Mouse (Mus musculus): Measurements from ENCODE around the gene Sugt1.

Gene Sugt1

GRCm38 (mm10) chr14:79658286-79658685, 70.8 kb downstream of the Sugt1 start:
- ChIA-PET POLR2A (interaction anchor here in 1 of 4 experiments (0.6 kb wide), 1 partner anchor 19 kb away, joined by 8 read pairs; no protein-coding TSS in a partner anchor), CTCF (interaction anchor here in 1 of 4 experiments (0.6 kb wide), 1 partner anchor 373 kb away, joined by 4 read pairs; no protein-coding TSS in a partner anchor)

DNA sequence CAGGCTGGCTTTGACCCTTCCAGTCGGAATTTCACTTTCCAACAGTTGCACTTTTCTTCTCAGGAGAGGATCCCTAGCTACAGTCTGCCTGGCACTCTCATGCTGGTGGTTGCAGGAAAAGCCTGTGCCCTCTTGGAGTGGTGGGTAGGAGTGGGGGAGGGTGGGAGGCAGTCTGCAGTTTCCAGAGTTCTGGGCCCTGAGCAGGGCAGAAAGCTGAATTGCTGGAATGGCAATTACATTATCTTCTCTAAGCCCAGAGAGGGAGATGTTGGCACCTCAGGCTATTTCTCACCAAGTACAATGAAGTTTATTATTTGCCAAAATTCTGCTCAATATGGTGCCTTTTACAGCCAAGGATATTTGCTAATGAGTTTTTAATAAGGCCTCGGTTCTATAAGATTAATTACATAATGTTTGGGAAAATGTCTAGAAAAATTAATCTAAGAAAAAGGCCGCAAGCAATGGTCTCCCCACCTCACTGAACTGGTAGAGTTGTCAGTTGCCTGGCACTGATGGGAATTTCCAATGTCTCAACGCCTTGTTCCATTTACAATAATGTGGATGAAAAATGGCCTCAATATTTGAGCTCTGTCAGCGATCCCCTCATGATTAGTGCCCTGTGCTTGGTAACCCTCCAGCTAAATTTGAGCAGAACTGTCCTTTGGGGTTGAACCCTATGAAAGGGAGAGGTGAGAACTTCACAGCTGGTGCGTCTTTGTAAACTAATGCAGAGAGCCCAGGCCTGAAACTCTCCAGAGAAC, 71.4 kb downstream of the Sugt1 start:
- ChIA-PET POLR2A (interaction anchor here in 1 of 4 experiments (0.6 kb wide), 1 partner anchor 20 kb away, joined by 8 read pairs; no protein-coding TSS in a partner anchor), CTCF (interaction anchor here in 1 of 4 experiments (0.6 kb wide), 1 partner anchor 372 kb away, joined by 4 read pairs; no protein-coding TSS in a partner anchor)

DNA sequence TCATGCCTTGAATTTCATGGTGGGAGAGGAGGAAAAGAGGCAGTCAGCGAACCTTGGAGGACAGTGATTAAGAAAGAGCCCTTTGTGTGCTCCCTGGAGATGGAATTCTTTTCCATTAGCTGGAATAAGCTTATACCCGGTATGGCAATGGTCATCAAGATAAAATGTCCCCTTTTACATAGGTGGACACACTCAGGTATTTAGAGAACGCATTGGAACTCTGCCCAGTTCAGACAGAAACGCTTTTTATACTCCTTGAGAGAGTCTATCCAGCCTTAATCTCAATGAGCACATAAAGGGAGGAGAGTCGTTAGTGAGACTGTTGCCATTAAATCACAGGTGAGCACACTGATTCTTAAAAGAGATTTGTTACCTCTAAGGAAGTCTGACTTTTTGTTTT, 73.0 kb downstream of the Sugt1 start:
- CTCF ChIA-PET = interaction anchor here in 3 of 4 experiments (1.0 to 1.1 kb wide), 3 partner anchors 96 to 556 kb away, joined by 4 read pairs; no protein-coding TSS in a partner anchor
- POLR2A ChIA-PET = no interaction called here

DNA sequence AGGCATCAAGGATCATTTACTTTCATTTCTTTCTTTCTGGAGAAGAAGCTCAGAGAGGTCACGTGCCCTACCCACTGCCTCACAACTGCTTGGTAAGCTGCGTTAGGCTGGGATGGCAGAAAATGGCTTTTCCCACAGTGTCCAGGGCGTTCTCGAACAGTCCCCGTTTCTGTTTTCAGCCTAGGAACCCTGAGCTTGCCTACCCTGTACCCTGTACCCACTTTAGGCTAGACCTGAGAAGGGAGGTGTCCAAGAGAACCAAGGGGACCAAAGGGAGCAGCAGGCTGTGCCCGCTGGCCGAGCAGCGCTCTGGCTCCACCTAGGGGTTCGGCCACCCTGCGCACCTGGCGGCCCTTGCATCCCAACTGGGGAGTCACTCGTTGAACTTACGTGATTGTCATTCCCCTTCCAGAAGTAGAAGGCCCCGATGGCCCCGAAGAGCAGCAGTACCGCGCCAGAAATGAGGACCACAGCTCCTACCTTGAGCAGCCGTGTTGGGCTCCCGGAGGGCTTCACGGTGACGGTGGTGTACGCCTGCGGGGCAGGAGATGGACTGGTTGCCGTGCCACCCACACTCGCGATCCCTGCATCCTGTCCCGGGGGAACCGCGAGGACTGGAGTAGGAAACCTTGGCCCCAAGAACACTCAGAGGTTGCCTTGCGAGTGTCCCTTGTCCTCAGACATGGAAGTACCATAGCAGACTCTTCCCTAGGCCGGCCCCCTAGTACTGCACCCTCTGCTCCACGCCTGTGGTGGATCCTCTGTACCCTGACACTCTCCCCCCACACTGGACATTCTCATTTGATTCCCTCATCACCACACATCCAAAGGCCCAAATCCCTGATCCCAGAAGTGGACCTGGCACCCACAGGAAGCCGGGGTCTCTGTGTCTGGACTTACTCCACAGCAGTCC, 73.8 kb downstream of the Sugt1 start:
- ChIA-PET POLR2A (interaction anchor here in 1 of 4 experiments (0.6 kb wide), 1 partner anchor 539 kb away, joined by 3 read pairs; no protein-coding TSS in a partner anchor), CTCF (interaction anchor here (0.6 to 1.1 kb wide), 5 partner anchors 76 to 1470 kb away, joined by 3 to 4 read pairs (median 4); no protein-coding TSS in a partner anchor)

GRCm38 (mm10) chr14:79662001-79662400, 74.5 kb downstream of the Sugt1 start, which contains the start of gene Cnmd:
Cnmd (minus strand) TSS chr14:79662170.
- CTCF ChIA-PET = interaction anchor here in 1 of 4 experiments (0.6 kb wide), 1 partner anchor 86 kb away, joined by 3 read pairs; no protein-coding TSS in a partner anchor
- POLR2A ChIA-PET = no interaction called here

DNA sequence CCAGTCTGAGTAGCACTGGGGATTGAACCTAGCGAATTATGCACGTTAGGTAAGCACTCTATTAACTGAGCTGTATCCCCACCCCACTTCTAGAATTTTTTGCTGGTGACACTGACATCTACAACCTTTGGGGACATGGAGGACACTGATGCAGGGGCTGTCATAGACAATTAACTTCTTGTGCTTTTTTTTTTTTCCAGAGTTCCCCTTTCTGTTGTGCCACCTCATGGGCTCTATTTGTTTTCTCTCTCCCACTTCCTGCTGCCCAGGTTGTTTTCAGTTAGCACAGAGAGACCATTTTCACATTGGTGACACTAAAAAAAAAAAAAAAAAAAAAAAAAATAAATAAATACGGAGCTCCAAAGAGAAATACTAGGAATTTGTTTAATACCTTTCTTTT, 83.5 kb downstream of the Sugt1 start:
- POLR2A ChIA-PET = interaction anchor here in 2 of 4 experiments (0.7 kb wide), 2 partner anchors 207 to 456 kb away, joined by 3 to 4 read pairs; no protein-coding TSS in a partner anchor
- CTCF ChIA-PET = no interaction called here

- POLR2A ChIA-PET = no interaction called here
- CTCF ChIA-PET = no interaction called here
Measured at GRCm38 (mm10) chr14:79672567-79672966, 85.1 kb downstream of the Sugt1 start.

- CTCF ChIA-PET = no interaction called here
- POLR2A ChIA-PET = no interaction called here
Measured at GRCm38 (mm10) chr14:79673083-79674013, 85.9 kb downstream of the Sugt1 start.

DNA sequence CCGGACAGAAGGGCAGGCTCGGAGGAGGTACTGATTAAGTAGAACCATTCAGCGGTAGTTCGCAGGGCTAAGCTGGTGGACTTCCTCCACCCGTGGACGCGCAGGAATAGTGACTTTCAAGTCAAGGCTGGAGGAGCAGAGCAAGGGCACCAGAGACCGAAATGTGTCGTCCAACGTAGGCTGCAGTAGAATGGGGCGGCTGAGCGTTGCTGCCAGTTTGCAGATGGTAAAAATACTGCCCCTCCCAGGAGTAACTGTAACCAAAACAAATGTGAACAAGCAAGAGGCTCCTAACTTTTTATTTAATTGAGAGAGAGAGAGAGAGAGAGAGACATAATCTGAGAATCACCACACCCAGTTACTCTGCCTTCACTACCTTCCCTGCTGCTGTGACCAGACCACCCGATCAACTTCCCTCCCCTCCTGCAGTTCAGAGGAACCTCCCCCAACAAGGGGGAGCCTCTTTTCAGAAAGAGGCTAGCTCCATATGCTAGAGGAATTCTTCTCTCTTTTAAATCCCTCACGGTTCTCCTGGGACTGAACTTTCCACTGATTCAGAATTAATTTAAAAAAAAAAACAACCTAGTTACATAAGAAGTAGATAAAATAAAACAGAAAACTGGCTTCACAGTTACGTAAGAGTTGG, 89.7 kb downstream of the Sugt1 start:
- POLR2A ChIA-PET = interaction anchor here in 1 of 4 experiments (0.7 kb wide), 1 partner anchor 374 kb away, joined by 3 read pairs; no protein-coding TSS in a partner anchor

GRCm38 (mm10) chr14:79677891-79678687, 90.6 kb downstream of the Sugt1 start:
- CTCF ChIA-PET = interaction anchor here in 1 of 4 experiments (0.7 kb wide), 1 partner anchor 252 kb away, joined by 6 read pairs; the partner anchor contains the start of gene Kbtbd7
- POLR2A ChIA-PET = interaction anchor here in 1 of 4 experiments (1.4 kb wide), 1 partner anchor 14 kb away, joined by 4 read pairs; no protein-coding TSS in a partner anchor

More for the DNA sequence above, 89.7 kb downstream of the Sugt1 start:
- CTCF ChIA-PET = interaction anchor here in 1 of 4 experiments (0.7 kb wide), 1 partner anchor 114 kb away, joined by 3 read pairs; no protein-coding TSS in a partner anchor

- POLR2A ChIA-PET = no interaction called here
Measured at GRCm38 (mm10) chr14:79680652-79681051, 93.2 kb downstream of the Sugt1 start.

More at GRCm38 (mm10) chr14:79680652-79681051, 93.2 kb downstream of the Sugt1 start:
- CTCF ChIA-PET = no interaction called here

Measured in embryonic stem cell, embryonic (primary cell).